Mouse (Mus musculus) heart, postnatal 36 days (tissue): Measurements from ENCODE around the gene Ppp3r1. TPM values are rescaled to one million over a fixed set of nuclear protein-coding genes. Genes with fewer than 3 reads are reported as not detected.
A peak's percentile ranks its signal among the peaks of the same experiment; 100 is the strongest.

Experiments used
- DNase-seq, 2 experiments: peaks; one replicate each; pipeline ENCODE4 v3.0.0; 2021 to 2022
- intact Hi-C: fragments of 180-260 bp; cut with DNase I; formaldehyde crosslinking; loops from one replicate; pipeline ENCODE4 v1.15.1; 2025
- total RNA-seq, 2 experiments: library from RNA; stranded (reverse); gene quantifications; 2 replicates each; pipeline ENCODE4 v1.2.3; 2021

Ppp3r1 gene
- 10 to 100 TPM; 67.7 to 70.0 TPM for total RNA-seq

GRCm38 (mm10) chr11:17158858-17159737, at the start of gene Ppp3r1:
TSS of gene Ppp3r1 (plus strand) at chr11:17159263.
- peak; percentile 97 to 98 for DNase-seq
- intact Hi-C loops: loop anchor here (1.0 kb wide), 1 partner anchor 52 kb away; the partner anchor contains the start of gene Pno1

GRCm38 (mm10) chr11:17112419-17113090, 46.5 kb upstream of the Ppp3r1 start:
- intact Hi-C loops: no loop called here
- no peak for DNase-seq

GRCm38 (mm10) chr11:17126418-17126817, 32.6 kb upstream of the Ppp3r1 start:
- no peak for DNase-seq
- intact Hi-C loops: no loop called here

- no peak for DNase-seq
- intact Hi-C loops: no loop called here
Measured at GRCm38 (mm10) chr11:17135638-17136037, 23.4 kb upstream of the Ppp3r1 start.

- intact Hi-C loops: no loop called here
- DNase-seq: no peak
Measured at GRCm38 (mm10) chr11:17138306-17139033, 20.6 kb upstream of the Ppp3r1 start.

GRCm38 (mm10) chr11:17159738-17160241, 727 bp downstream of the Ppp3r1 start:
- intact Hi-C loops: loop anchor here (1.0 to 5.0 kb wide), 2 partner anchors 52 to 98 kb away; partner anchors contain the start of genes C1d and Pno1
- DNase-seq: peak; percentile 47 to 64

- peak; percentile 36 to 49 for DNase-seq
- intact Hi-C loops: loop anchor here (5.0 kb wide), 1 partner anchor 97 kb away; the partner anchor contains the start of gene C1d
Measured at GRCm38 (mm10) chr11:17160242-17160641, 1.2 kb downstream of the Ppp3r1 start.

GRCm38 (mm10) chr11:17163956-17164355, 4.9 kb downstream of the Ppp3r1 start:
- intact Hi-C loops: loop anchor here (5.0 kb wide), 1 partner anchor 93 kb away; the partner anchor contains the start of gene C1d
- no peak for DNase-seq

GRCm38 (mm10) chr11:17166627-17167026, 7.6 kb downstream of the Ppp3r1 start:
- no peak for DNase-seq
- intact Hi-C loops: no loop called here

GRCm38 (mm10) chr11:17169262-17169661, 10.2 kb downstream of the Ppp3r1 start:
- no peak for DNase-seq
- intact Hi-C loops: no loop called here

- no peak for DNase-seq
- intact Hi-C loops: no loop called here
Measured at GRCm38 (mm10) chr11:17170938-17171729, 12.1 kb downstream of the Ppp3r1 start.

- no peak for DNase-seq
- intact Hi-C loops: no loop called here
Measured at GRCm38 (mm10) chr11:17172300-17172699, 13.2 kb downstream of the Ppp3r1 start.

GRCm38 (mm10) chr11:17176638-17177037, 17.6 kb downstream of the Ppp3r1 start:
- DNase-seq: no peak
- intact Hi-C loops: no loop called here

- no peak for DNase-seq
- intact Hi-C loops: no loop called here
Measured at GRCm38 (mm10) chr11:17180753-17181152, 21.7 kb downstream of the Ppp3r1 start.

GRCm38 (mm10) chr11:17181807-17182206, 22.7 kb downstream of the Ppp3r1 start, which contains the start of gene Wdr92:
TSS of gene Wdr92 (plus strand) at chr11:17182107.
- DNase-seq: no peak
- intact Hi-C loops: no loop called here

GRCm38 (mm10) chr11:17183165-17183564, 24.1 kb downstream of the Ppp3r1 start:
- no peak for DNase-seq
- intact Hi-C loops: no loop called here

GRCm38 (mm10) chr11:17187649-17188048, 28.6 kb downstream of the Ppp3r1 start:
- intact Hi-C loops: no loop called here

GRCm38 (mm10) chr11:17188786-17189185, 29.7 kb downstream of the Ppp3r1 start:
- intact Hi-C loops: no loop called here
- no peak for DNase-seq

More at GRCm38 (mm10) chr11:17187649-17188048, 28.6 kb downstream of the Ppp3r1 start:
- DNase-seq: no peak

GRCm38 (mm10) chr11:17192151-17192844, 33.2 kb downstream of the Ppp3r1 start:
- intact Hi-C loops: no loop called here
- DNase-seq: no peak
